Comparison of ENCODE assay signal across 28 mouse cellular contexts in genomic region chr1:190766800-190767199, GRCm38 (mm10).
"Had no signal": no experiment of that assay in that cellular context is flagged by ENCODE, and none has a peak within 500 bp of the region (broad histone marks: within the 10 kb centered on the region; RNA-seq: fewer than 3 reads in every experiment).

No protein-coding gene starts in this region.

- H3K4me2 ChIP-seq: embryonic facial prominence, embryonic 12.5 days; embryonic facial prominence, embryonic 13.5 days; embryonic facial prominence, embryonic 15.5 days; forebrain, embryonic 12.5 days; forebrain, embryonic 13.5 days; forebrain, embryonic 15.5 days had no signal

- H3K27ac ChIP-seq: embryonic facial prominence, embryonic 10.5 days; embryonic facial prominence, embryonic 12.5 days; embryonic facial prominence, embryonic 13.5 days; embryonic facial prominence, embryonic 15.5 days; forebrain, embryonic 10.5 days; forebrain, embryonic 12.5 days; forebrain, embryonic 13.5 days; forebrain, embryonic 15.5 days; gastrocnemius, adult 2 months had no signal

- H3K4me1 ChIP-seq: embryonic facial prominence, embryonic 12.5 days had no signal

- H3K4me3 ChIP-seq: embryonic facial prominence, embryonic 10.5 days; embryonic facial prominence, embryonic 12.5 days; embryonic facial prominence, embryonic 13.5 days; embryonic facial prominence, embryonic 15.5 days; erythroblast, embryonic 14.5 days; forebrain, embryonic 10.5 days; forebrain, embryonic 12.5 days; forebrain, embryonic 13.5 days; forebrain, embryonic 15.5 days; gastrocnemius, adult 2 months had no signal

- ATAC-seq: forebrain, embryonic 13.5 days; forebrain, embryonic 14.5 days; forebrain, embryonic 15.5 days; forebrain, embryonic 16.5 days; forebrain, postnatal 0 days had no signal

- H3K9ac ChIP-seq: embryonic facial prominence, embryonic 12.5 days; embryonic facial prominence, embryonic 13.5 days; embryonic facial prominence, embryonic 15.5 days; forebrain, embryonic 12.5 days; forebrain, embryonic 13.5 days; forebrain, embryonic 15.5 days; forebrain, postnatal 0 days had no signal

- H3K9me3 ChIP-seq: embryonic facial prominence, embryonic 12.5 days; embryonic facial prominence, embryonic 15.5 days; forebrain, embryonic 13.5 days; forebrain, embryonic 15.5 days had no signal

- DNase-seq: cerebellum, adult 18-20 months; cerebellum, adult 2 months; cerebellum, adult 8-10 months; cerebellum, adult 9-10 months; cerebellum, adult 9-11 months; cerebellum, postnatal 10 days; cerebellum, postnatal 14 days; cerebellum, postnatal 25 days; cerebellum, postnatal 36 days; embryo, embryonic 11 days; forebrain, postnatal 0 days; gastrocnemius, adult 2 months; gastrocnemius, postnatal 10 days; gastrocnemius, postnatal 14 days; gastrocnemius, postnatal 25 days; gastrocnemius, postnatal 36 days; heart, adult 11 months had no signal

- H3K27me3 ChIP-seq: embryonic facial prominence, embryonic 12.5 days; embryonic facial prominence, embryonic 13.5 days; embryonic facial prominence, embryonic 15.5 days; forebrain, embryonic 13.5 days; forebrain, embryonic 15.5 days had no signal

- H3K36me3 ChIP-seq: embryonic facial prominence, embryonic 10.5 days; embryonic facial prominence, embryonic 15.5 days; forebrain, embryonic 10.5 days; forebrain, embryonic 12.5 days; forebrain, embryonic 15.5 days had no signal
